Mouse (Mus musculus) bone marrow, adult 2 months (tissue): ENCODE results near the gene Ihh. TPM values are rescaled to one million over a fixed set of nuclear protein-coding genes. Genes with fewer than 3 reads are reported as not detected.

ENCODE experiments used
- H3K27ac ChIP-seq: fragments of 200-500 bp; 2 replicates; pipeline ENCODE4 v1.5.1; 2012; ENCODE audit warnings: low read depth, mild to moderate bottlenecking, control low read depth, inconsistent platforms, low read length; ENCODE audit not compliant: control insufficient read depth, poor library complexity, insufficient read depth
- H3K4me1 ChIP-seq: fragments of 200-500 bp; 2 replicates; pipeline ENCODE4 v1.6.1; 2011; ENCODE audit warnings: low read length; ENCODE audit not compliant: control insufficient read depth, insufficient read depth
- H3K4me3 ChIP-seq: fragments of 200-500 bp; replicated peaks from 2 replicates; pipeline ENCODE3; 2011; ENCODE audit warnings: mild to moderate bottlenecking, low read depth, low read length, control low read depth; ENCODE audit not compliant: control insufficient read depth
- CTCF ChIP-seq: fragments of 200-500 bp; IDR thresholded peaks from 2 replicates; pipeline ENCODE4 v1.5.1; 2011; ENCODE audit warnings: low read length, control low read depth; ENCODE audit not compliant: control insufficient read depth, insufficient read depth
- POLR2A ChIP-seq: fragments of 200-500 bp; IDR thresholded peaks from 2 replicates; pipeline ENCODE4 v1.6.1; 2011; ENCODE audit warnings: low read depth, mild to moderate bottlenecking, control low read depth, low read length, borderline replicate concordance; ENCODE audit not compliant: control insufficient read depth
- WGBS: fragments of 180-500 bp; shearing (Covaris S2); methylation state at CpG from one replicate; pipeline ENCODE4 v1.1.7; 2018; 5-methylcytosine and 5-hydroxymethylcytosine counted together
- polyA plus RNA-seq: library from polyadenylated mRNA; stranded (reverse); fragments of >200 nt; gene quantifications from 2 replicates; pipeline ENCODE4 v1.2.4, GENCODE M21; 2011; ENCODE audit warnings: low replicate concordance; ENCODE audit not compliant: missing spikeins, insufficient read depth, insufficient read length

Ihh gene
- polyA plus RNA-seq, 1 experiment, result 0.82 TPM

GRCm38 (mm10) chr1:74950066-74950465 lies 1.4 kb downstream of the Ihh start:
- no peak for TF ChIP-seq CTCF
- no peak for TF ChIP-seq POLR2A
- Histone ChIP-seq H3K4me3 (no peak overlapping the region), H3K27ac (no peak overlapping the region), H3K4me1 (no peaks in the 10 kb centered on the region)
- 3% methylated on average over 16 of the region's 16 CpGs for WGBS

GRCm38 (mm10) chr1:74949666-74950050 lies 1.8 kb downstream of the Ihh start:
- H3K4me1 ChIP-seq, result no peaks in the 10 kb centered on the region
- no peak for TF ChIP-seq POLR2A
- TF ChIP-seq CTCF, result no peak
- 4% methylated on average over 24 of the region's 24 CpGs for WGBS
- H3K27ac ChIP-seq, result no peak overlapping the region
- no peak overlapping the region for H3K4me3 ChIP-seq

GRCm38 (mm10) chr1:74948784-74949665 lies 2.4 kb downstream of the Ihh start:
- Histone ChIP-seq H3K4me1 (no peaks in the 10 kb centered on the region), H3K4me3 (no peak overlapping the region), H3K27ac (no peak overlapping the region)
- 4% methylated on average over 20 of the region's 20 CpGs for WGBS
- TF ChIP-seq CTCF (peak; percentile 75), POLR2A (no peak)

GRCm38 (mm10) chr1:74947986-74948670 lies 3.3 kb downstream of the Ihh start:
- no peak for TF ChIP-seq POLR2A
- TF ChIP-seq CTCF, result no peak
- WGBS, result 3% methylated on average over 41 of the region's 41 CpGs
- Histone ChIP-seq H3K4me1 (no peaks in the 10 kb centered on the region), H3K27ac (no peak overlapping the region), H3K4me3 (no peak overlapping the region)

GRCm38 (mm10) chr1:74941651-74942360 lies 9.7 kb downstream of the Ihh start:
- Histone ChIP-seq H3K27ac (no peak overlapping the region), H3K4me1 (no peaks in the 10 kb centered on the region), H3K4me3 (no peak overlapping the region)
- WGBS, result 56% methylated on average over 12 of the region's 12 CpGs
- TF ChIP-seq POLR2A (no peak), CTCF (no peak)

GRCm38 (mm10) chr1:74939762-74940161 lies 11.7 kb downstream of the Ihh start:
- H3K27ac ChIP-seq, result no peak overlapping the region
- TF ChIP-seq POLR2A (no peak), CTCF (no peak)
- no peaks in the 10 kb centered on the region for H3K4me1 ChIP-seq
- no peak overlapping the region for H3K4me3 ChIP-seq
- WGBS, result 9% methylated on average over 3 of the region's 3 CpGs

GRCm38 (mm10) chr1:74936221-74936830 lies 15.1 kb downstream of the Ihh start:
- Histone ChIP-seq H3K4me1 (no peaks in the 10 kb centered on the region), H3K4me3 (no peak overlapping the region), H3K27ac (no peak overlapping the region)
- WGBS, result 48% methylated on average over 12 of the region's 12 CpGs
- TF ChIP-seq CTCF (no peak), POLR2A (no peak)
